Comparison of ENCODE assay signal across 8 mouse cellular contexts in the genomic region with DNA sequence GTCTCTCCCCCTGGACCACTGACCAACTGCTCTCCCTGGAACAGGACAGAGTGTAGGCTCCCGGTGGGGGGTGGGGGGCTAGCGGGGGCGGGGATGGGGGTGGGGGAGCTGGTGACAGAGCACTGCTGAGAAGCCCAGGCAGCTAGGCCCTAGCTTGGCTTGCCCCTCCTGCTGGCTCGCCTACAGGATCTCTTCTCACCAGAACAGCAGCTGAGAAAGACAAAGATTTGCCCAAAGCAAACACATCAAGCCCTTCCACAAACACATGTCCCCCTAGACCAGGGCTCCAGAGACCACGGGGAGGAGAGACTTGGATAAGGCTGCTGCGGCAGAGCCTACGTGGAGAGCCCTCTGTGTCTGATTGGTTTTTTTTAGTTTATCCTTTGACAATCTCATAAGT.
A peak's percentile ranks its signal among the peaks of the same experiment; 100 is the strongest.
DNase-seq lines count a peak whose midpoint lies in the region; ATAC-seq and TF ChIP-seq lines count a peak whose summit lies in the region.

No protein-coding gene starts in this region.

- peaks cover 4% of the 10 kb centered on the region; the same call in 1 of the 2 replicates for H3K36me3 ChIP-seq in heart, embryonic 10.5 days
- H3K36me3 ChIP-seq in ES-E14 (ENCODE audit: control insufficient read depth, insufficient read depth, low read length, poor library complexity, severe bottlenecking), result no peaks in the 10 kb centered on the region
- no peaks in the 10 kb centered on the region for H3K36me3 ChIP-seq in forebrain, embryonic 16.5 days (ENCODE audit: control insufficient read depth, insufficient read depth)
- no peaks in the 10 kb centered on the region for H3K36me3 ChIP-seq in limb, embryonic 12.5 days

- H3K4me2 ChIP-seq in forebrain, embryonic 16.5 days (ENCODE audit: low read length), result no peak overlapping the region
- no peak overlapping the region for H3K4me2 ChIP-seq in limb, embryonic 12.5 days

- in situ Hi-C loops in ES-E14 (cut with MboI; ENCODE audit: low sequenced_read_pairs in 2 of 2, unreplicated experiment in 2 of 2), result no loop called here

- WGBS in heart, embryonic 10.5 days, result 10% methylated on average over 7 of the region's 7 CpGs
- 20% methylated on average over 7 of the region's 7 CpGs for WGBS in forebrain, embryonic 16.5 days
- 34% methylated on average over 7 of the region's 7 CpGs for WGBS in limb, embryonic 12.5 days

- peaks cover 67% of the 10 kb centered on the region for H3K4me1 ChIP-seq in heart, embryonic 10.5 days
- H3K4me1 ChIP-seq in ES-E14 (ENCODE audit: control insufficient read depth in 2 of 2, insufficient read depth in 2 of 2, low read length in 2 of 2, poor library complexity in 1 of 2), result peaks cover 10 to 31% of the 10 kb centered on the region in 2 experiments
- peaks cover 20% of the 10 kb centered on the region for H3K4me1 ChIP-seq in forebrain, embryonic 16.5 days (replicated peaks; ENCODE audit: control insufficient read depth, insufficient read depth, low read length)
- peaks cover 39% of the 10 kb centered on the region for H3K4me1 ChIP-seq in limb, embryonic 12.5 days (replicated peaks)

- H3K27ac ChIP-seq in heart, embryonic 10.5 days, result peak overlapping the region; percentile 80
- 0 out of 2 replicates have a peak overlapping the region, but pooled peaks have one; percentile 40 for H3K27ac ChIP-seq in ES-E14 (ENCODE audit: insufficient read depth, low read depth, low read length, poor library complexity, severe bottlenecking)
- H3K27ac ChIP-seq in forebrain, embryonic 16.5 days (ENCODE audit: low read length), result peak overlapping the region; percentile 50; the same call in 1 of the 2 replicates
- peak overlapping the region; percentile 69; the same call in 1 of the 2 replicates for H3K27ac ChIP-seq in limb, embryonic 12.5 days

- intact Hi-C loops in heart, postnatal 14 days (cut with DNase I), result no loop called here

- H3K27me3 ChIP-seq in heart, embryonic 10.5 days (ENCODE audit: insufficient read depth, poor library complexity, severe bottlenecking), result no peaks in the 10 kb centered on the region
- no peaks in the 10 kb centered on the region for H3K27me3 ChIP-seq in forebrain, embryonic 16.5 days (replicated peaks; ENCODE audit: control insufficient read depth, insufficient read depth, low read length)
- H3K27me3 ChIP-seq in limb, embryonic 12.5 days, result no peaks in the 10 kb centered on the region

- no peak overlapping the region; the same call in 1 of the 2 replicates for H3K9ac ChIP-seq in ES-E14 (ENCODE audit: insufficient read depth, low read depth, low read length, poor library complexity, severe bottlenecking)
- H3K9ac ChIP-seq in forebrain, embryonic 16.5 days (replicated peaks; ENCODE audit: low read depth, low read length), result no peak overlapping the region
- H3K9ac ChIP-seq in limb, embryonic 12.5 days (replicated peaks), result peak overlapping the region; percentile 18; the same call in 1 of the 2 replicates

- H3K9me3 ChIP-seq in heart, embryonic 10.5 days, result no peaks in the 10 kb centered on the region; the same call in 1 of the 2 replicates
- no peaks in the 10 kb centered on the region for H3K9me3 ChIP-seq in ES-E14 (ENCODE audit: control insufficient read depth, insufficient read depth, low read depth, low read length)
- no peaks in the 10 kb centered on the region for H3K9me3 ChIP-seq in forebrain, embryonic 16.5 days (ENCODE audit: control insufficient read depth, low read length)
- H3K9me3 ChIP-seq in limb, embryonic 12.5 days, result peaks cover 6% of the 10 kb centered on the region; the same call in 1 of the 2 replicates

- no peak for DNase-seq in heart, embryonic 10.5 days (ENCODE audit: low spot score)
- no peak for DNase-seq in heart, postnatal 14 days
- DNase-seq in ES-E14 (ENCODE audit: low read depth, low spot score), result no peak
- DNase-seq in urinary bladder, adult 18-20 months (ENCODE audit: low spot score in 2 of 2), result no peak
- no peak for DNase-seq in adipocyte (ENCODE audit: low spot score)
- DNase-seq in urinary bladder, adult 2 months (ENCODE audit: low spot score), result no peak

- ATAC-seq in forebrain, embryonic 16.5 days, result no peak
- no peak for ATAC-seq in limb, embryonic 12.5 days (ENCODE audit: insufficient number of reproducible peaks, insufficient read depth, low FRiP score, low TSS enrichment, low read depth)

- no peak overlapping the region for H3K4me3 ChIP-seq in heart, embryonic 10.5 days
- no peak overlapping the region for H3K4me3 ChIP-seq in ES-E14 (ENCODE audit: insufficient read depth in 1 of 2, low read depth in 1 of 2, low read length in 2 of 2, poor library complexity in 1 of 2, severe bottlenecking in 1 of 2)
- H3K4me3 ChIP-seq in forebrain, embryonic 16.5 days (replicated peaks; ENCODE audit: low read length), result no peak overlapping the region
- H3K4me3 ChIP-seq in limb, embryonic 12.5 days (replicated peaks), result no peak overlapping the region

TF ChIP-seq in ES-E14, 5 proteins besides CTCF, POLR2A, EP300 and RAD21:
- TF ChIP-seq MAFK (IDR thresholded peaks at IDR 0.05; ENCODE audit: insufficient read depth, low read depth, low read length) (no peak), HCFC1 (IDR thresholded peaks at IDR 0.05; ENCODE audit: borderline replicate concordance, insufficient read depth, low read length) (no peak), CHD2 (IDR thresholded peaks at IDR 0.05; ENCODE audit: low read depth, low read length) (no peak), ZC3H11A (IDR thresholded peaks at IDR 0.05; ENCODE audit: borderline replicate concordance, low read depth, low read length) (no peak), ZNF384 (IDR thresholded peaks at IDR 0.05; ENCODE audit: low read depth, low read length) (no peak)
TF ChIP-seq in ES-E14: peak in this region for 0.
